Mouse (Mus musculus) neural tube, embryonic 10.5 days (tissue): ENCODE data around the gene Cd34.
A peak's percentile ranks its signal among the peaks of the same experiment; 100 is the strongest.

Source experiments
- DNase-seq: peaks from one replicate; pipeline ENCODE4 v3.0.0-alpha.2; 2017; ENCODE audit warnings: low spot score; ENCODE audit errors: extremely low spot score

Cd34 gene

DNA sequence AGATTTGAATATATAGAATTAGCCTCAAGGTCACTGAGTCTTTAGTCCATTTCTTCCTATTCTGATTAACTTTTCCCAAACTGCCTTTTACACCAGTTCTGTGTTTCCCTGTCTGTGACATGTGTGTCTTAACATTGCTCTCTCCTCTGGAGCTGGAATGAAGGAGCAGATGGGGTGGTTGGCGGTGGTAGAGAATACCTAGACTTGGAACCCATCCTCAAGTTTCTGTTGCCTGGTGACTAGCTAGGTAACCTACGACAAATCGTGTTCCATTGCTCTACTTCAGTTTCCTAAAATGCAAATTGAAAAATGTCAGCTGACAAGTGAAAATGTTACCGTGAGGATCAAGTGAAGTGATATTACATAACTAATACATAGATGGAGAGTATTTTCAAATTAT is 33.4 kb downstream of the Cd34 start:
- no peak for DNase-seq

DNA sequence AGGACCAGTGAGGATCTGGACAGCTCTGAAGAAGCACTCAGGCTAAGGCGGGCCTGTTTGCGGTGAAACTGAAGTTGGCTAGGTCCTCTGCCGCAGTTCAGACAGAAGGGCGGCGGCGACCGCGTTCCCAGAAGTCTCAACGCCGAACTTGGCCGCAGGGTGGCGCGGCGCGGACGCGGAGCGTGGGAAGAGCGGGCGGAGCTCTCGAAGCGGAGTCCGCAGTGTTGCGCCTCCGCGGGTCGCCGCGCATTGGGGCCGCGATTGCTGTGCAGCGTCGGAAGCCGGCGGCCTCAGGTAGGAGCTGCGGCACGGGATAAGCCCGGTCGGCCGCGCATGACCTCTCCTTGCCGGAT is 37.5 kb downstream of the Cd34 start:
- DNase-seq, result peak; percentile 91

DNA sequence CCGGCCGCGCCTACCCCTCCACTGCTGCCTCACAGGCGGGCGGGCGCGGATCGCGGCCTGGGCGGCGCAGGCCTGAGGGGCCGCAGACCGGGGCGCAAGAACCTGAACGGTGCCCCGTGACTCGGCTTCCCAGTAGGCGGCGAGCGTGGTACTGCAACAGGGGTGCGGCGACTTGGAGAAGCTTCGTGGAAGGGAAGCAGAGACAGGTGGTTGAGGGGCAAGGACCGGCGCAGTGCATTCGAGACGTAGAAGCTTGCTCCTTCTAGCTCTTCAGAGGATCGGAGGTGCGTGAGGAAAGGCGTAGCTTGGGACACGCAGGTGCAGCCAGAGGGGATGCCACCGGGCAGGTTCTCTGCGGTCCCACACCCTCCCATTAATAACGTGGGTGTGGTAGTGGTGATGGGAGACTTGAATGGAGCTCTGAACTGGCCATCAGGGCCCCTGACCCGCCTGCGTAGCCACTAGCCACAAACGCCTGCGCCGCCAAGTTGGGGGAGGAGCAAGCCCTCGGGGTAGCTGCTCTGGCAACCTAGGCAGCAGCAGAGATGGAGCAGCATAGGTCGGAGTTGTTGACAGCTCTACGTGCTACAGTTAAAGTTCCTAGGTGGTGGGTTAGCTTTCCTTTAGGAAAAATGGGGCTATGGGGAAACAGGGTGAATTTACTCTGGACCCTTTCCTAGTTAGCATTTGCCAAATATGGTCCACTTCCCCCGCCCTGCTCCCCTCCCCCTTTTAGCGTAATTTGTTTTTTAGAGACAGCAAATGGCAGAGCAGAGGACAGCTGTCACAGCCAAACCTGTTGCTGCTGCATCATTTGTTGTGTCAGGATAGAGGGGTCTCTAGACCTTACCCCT is 38.1 kb downstream of the Cd34 start:
- DNase-seq, result peak; percentile 75

DNA sequence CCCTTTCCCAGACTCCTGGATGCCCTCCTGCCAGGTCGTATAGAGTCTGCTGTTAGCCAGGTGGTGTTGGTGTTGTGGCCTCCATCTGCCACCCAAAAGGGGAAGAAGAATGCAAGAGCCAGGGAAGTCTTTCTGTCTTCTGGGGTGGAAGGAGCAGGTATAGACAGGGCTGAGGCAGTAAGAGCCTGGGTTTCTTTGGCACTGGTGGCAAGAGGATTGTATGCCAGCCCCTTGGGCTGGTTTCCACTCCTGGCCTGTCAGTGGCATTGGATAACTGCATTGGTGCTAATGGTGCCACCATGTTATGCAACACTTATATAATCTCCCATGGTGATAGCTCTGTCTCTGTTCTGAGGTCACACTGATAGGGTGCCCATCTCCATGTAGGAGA is 38.7 kb downstream of the Cd34 start:
- no peak for DNase-seq

DNA sequence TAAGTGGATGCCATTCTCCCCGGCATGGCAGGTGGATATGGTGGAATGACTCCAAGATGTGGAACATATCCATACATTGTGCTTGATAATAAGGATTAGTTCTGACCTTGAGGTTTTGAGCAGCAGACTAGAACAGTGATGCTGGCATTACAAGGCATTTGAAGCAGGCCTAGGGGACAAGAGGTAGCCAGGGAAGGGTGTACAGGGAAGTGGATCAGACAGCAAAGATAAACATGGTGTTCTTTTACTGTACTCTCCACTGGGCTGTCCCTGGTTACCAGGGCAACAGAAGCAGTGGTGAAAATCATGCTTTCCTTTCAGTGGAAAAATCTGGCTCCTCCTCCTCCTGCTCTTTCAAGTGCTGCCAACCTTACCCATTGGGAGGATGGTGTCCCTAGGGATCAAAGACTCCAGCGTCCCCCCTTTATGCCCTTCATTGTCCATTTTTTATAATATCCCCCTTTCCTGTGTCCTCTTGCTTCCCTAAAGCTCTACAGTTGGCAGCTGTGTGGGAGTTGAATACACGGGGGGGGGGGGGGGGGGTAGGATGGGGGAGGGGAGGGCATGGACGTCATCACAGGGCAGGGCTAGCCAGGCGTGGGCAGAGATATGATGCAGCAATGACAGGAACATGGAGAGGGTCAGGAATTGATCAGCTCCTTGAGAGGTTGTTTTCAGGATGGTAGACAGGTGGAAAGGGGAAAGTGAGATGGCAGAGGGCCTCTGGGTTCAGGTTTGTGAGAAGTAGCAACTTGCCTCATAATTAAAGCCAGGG is 39.5 kb downstream of the Cd34 start:
- DNase-seq, result no peak

DNA sequence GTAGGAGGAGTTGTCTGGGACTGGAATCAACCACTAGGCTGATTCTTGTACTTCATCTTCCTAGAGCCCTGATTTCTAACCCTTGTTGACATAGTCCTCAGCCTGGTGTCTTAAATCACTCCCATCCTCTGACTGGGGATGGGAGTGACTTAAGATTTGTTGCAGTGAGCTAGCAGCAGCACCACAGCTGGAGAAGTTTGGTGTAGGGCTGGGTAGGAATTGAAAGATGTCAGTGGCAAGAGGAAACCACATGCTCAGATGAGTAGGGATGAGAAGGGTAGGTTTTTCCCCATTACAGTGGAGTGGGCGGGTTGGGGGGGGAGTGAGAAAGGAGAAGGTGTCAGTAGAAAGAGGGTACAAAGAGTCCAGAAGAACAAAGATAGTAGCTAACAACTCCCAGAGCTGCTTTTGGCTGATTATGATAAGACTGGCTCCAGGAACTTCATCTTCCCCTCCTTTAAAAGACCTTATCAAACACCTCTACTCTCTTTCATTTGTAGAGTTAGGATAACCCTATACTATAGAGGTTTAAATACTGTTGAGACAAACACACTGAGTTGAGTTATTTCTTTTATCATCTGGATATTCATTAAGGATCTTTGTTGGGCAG is 42.3 kb downstream of the Cd34 start:
- DNase-seq, result no peak

DNA sequence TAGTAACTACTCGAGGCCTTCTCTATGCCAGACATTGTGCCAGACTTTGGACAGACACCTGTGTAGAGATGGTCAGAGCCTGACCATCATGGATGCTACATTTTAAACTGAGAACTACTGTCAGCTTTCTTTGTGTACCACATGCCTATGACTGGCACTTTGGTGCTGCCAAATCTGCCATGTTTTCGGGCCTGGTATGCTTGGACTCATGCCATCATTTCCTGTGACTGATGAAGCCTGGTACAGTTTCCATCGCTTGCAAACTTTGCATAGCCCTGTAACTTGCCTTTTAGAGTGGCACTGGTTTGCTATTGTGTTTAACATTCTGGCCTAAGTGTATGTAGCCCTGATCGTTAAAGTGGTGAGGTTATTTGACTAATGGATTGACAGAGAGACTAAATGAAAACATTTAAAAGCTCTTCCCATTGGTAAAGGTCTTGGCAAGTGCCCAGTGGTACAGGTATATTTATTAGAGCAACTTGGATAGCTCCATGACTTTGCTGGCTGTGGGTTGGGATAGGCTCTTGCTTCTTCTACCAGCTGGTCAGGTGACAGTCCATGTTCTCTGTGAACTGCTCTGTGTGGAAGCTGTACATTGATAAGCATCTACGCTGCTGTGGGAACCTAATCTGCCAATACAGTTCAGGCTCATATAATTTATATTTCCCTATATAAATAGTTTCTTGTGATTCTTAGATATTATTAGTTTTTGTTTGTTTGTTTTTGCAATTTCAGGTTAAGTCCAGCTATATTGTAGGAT is 44.5 kb downstream of the Cd34 start:
- no peak for DNase-seq

DNA sequence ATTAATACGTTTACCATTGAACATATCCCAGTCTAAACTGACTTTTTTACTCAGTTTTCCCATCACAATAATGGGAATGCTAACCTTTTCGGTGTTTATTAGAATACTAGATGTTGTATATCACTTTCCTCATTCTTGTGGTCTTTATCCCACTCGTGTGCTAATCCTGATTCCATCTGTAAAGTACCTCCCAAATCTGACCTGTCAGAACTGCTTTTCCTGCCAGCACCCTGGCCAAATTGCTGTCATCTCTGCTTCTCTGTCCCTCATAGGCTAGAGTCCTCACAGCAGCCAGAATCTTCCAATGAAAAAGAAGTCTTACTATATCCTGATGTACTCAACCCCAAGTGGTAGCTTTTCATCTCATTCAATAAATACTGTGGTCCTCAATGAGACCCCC is 46.3 kb downstream of the Cd34 start:
- no peak for DNase-seq

DNA sequence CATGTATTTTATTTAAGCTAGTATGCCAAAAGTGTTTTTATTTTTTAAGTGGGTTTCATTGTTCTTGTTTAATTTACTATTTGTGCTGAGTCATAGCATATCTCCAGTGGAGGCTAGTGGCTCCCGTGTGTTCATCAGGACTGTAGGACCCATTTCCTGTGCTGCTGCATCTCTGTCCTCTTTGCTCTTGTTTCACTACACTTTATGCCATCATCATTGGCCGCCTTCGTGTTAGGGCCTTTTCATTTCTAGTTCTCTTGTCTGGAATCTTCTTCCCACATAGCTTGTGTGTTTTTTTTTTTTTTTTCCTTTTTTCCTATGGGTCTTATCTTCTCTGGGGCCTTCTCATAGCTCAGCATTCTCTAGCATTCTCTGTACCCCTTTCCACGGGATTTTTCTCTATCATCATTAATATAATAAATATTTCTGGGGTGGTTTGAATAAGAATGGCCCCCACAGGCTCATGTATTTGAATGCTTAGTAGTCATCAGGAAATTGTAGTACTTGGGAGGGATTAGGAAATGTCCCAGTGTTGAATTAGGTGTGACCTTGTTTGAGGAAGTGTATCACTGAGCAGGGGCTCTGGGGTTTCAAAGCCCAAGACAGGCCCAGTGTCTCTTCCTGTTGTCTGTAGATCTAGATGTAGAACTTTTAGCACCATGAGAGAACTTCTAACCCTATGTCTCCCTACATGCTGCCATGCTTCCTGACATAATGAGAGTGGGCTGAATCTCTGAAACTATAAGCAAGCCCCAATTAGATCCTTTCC is 47.0 kb downstream of the Cd34 start:
- no peak for DNase-seq

DNA sequence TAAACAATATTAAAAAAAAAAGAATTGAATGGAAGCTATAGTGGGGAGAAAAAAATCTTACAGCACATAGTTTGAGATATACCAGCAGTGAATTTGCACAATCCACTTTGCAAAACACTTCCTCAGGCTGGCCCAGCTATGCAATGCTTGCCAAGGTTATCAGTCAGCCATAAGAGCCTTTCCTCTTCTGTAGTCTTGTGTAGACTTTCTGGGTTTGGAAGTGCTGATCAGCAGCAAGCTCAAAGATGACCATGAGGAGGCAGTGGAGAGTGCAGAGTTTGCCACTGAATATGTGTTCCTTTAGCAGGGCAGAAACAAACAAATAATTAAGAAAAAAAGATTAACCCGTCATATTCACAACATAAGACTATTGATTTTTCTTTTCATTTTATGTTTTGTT is 50.4 kb downstream of the Cd34 start:
- DNase-seq, result no peak

DNA sequence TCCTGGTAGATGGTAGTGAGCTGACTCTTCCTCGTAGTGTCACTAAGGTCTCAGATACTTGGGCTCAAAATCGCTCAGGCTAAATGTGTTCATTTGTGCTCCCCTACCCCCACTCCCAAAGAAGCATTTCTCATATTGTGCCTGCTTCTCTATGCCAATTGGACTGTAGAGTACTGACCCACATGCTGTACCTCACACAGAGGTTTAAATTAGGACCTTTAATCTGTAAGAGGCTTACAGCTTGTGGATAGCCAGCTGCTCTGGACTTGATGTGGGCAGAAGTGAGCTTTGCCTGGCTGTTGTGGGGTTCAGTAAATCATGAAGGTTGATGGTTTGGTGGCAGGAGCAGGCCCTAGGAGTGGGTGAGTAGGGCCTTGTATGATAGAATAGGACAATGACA is 52.4 kb downstream of the Cd34 start:
- no peak for DNase-seq

DNA sequence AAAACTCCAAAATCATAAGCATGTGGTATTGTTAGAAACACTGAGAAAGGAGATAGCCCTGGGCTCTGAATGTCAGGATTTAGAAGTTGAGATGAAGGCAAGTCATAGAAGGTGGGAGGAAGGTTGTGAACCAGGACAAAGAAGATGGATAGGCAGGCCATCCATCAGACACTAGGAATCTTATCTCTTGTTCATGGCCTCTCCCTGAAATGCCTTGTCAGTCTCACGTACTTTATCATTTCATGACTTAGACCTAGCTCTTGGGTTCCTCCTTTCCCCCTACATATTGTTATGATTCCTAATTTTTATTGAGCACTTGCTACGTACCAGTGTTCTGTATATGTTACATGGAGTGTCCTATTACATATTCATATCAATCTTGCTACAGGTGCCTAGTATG is 53.0 kb downstream of the Cd34 start:
- DNase-seq, result no peak

DNA sequence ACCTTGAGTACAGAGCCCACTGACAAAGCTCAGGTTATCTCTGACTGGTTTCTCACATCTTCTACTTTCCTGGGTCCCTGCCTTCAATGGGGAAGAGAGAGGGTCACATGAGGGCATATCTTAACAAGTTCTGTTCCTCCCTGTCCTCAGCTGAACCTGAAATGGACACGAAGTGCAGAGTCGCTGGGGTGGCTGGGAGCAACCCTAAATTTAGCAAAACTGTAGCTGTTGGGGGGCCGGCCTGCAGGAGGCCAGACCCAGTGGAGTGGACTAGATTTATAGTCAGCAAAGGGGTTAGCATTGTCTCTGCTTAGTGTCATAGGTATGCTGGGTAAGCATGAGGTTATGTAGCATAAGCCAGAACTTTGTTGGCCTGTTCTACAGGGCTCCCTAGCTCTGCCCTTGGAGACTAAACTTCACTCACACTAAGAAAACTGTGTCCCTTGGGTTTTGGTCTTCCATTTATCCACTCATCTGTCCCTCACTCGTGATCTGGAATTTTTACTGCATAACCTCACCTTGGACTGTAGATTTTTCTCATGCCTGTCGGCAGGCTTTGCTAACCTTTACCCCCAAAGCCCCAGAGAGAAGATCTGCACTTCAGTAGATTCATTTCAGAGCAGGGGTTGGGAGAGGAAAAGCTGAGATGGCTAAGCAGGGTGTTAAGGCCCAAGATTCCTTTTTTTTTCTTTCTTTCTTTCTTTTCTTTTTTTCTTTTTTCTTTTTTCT is 54.1 kb downstream of the Cd34 start:
- DNase-seq, result no peak

DNA sequence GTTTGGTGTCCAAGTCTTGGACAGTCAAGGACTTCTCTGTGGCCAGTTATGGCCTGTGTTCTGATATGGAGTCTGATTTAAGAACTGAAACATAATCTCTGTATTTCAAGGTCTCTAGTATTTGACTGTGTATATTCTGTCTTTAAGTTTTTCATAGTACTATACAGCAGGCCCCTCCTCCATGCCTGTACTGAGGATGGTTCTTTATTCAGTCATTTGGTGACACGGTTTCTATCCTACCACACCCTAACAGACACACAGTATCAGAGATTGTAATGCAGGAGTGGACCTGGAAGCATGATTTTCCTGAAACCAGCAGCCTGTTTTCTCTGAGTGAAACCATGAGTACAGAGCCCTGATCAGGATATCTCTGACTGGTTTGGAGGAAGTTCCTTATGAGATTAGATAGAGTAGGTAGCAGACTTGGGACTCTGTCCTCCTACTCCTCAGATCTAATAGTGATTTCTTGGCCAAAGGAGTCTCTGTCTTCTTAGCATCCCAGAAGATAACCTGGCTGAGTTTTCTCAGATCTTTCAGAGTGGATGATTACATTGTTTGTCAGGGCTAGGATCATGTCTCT is 54.9 kb downstream of the Cd34 start:
- no peak for DNase-seq

DNA sequence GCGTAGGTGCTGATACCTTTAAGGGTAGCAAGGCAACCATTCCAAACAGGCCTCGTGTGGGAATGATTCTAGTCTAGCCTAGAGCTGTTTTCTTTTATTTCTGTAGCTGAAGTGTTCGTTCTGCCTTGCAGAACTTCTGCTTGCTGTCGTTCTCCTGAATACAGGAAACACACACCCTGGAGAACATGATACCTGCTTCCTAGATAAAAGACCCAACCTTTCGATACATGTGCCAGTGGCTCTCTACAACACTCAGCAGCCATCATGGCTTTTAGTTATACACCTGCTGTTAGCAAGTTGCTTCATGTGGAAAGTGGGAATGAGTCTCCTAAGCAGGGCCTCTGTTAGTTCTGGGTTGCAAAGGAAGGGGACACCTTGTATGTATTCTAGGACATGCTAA is 55.6 kb downstream of the Cd34 start:
- DNase-seq, result no peak

DNA sequence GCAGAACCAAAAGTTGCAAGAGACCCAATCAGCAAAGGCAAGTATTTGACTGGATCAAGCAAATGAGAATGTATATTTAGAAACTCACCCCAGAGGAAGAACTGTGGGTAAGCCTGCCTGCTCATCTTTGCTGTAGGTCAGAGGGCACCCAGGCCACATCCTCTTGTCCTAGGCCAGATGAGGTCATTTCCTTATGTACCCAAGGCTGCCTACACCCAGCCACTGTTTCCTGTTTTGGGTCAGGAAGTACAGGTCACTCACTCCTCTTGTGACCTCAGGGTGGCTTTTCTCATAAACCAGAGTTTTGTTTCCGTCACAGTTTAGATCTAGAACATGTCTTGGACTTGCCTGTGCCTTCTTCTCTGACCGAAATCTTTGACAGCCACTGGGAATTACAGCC is 56.6 kb downstream of the Cd34 start:
- no peak for DNase-seq

DNA sequence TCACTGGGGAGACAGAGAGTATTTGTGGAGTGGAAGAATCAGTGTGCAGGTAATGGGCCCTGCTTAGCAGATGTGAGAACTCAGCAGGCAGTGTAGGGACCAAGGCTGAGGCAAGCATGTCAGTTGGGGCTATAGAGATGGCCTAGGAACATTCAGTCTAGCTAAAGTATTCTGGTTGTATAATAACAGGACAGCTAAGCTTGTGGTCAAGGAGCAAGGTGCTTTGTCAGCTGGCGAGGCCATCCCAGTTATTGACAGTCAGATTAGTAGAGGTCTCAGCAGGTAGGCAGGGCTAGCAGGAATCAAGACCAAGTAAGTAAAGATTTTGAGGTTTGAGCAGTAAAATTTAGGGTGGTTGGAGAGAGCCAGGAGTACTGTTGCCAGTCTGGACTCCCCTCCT is 59.8 kb downstream of the Cd34 start:
- no peak for DNase-seq

DNA sequence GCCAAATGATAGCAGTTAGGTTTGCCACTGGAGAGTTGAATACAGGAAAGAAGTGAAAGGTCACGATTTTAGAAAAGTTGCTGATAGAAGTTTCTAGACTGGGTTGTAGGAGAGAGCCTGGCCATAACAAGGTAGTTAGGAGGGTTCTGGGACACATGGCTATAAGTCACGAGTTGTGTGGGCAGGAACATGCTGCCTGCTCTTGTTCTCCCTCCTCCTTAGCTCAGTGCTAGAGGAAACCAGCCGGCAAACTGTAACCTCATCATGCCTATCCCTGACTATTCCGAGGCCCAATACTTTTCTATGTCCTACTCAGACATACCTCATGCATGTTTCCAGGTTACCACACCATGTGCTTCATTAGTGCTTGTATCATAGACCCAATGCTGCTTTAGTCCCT is 64.7 kb downstream of the Cd34 start:
- no peak for DNase-seq

DNA sequence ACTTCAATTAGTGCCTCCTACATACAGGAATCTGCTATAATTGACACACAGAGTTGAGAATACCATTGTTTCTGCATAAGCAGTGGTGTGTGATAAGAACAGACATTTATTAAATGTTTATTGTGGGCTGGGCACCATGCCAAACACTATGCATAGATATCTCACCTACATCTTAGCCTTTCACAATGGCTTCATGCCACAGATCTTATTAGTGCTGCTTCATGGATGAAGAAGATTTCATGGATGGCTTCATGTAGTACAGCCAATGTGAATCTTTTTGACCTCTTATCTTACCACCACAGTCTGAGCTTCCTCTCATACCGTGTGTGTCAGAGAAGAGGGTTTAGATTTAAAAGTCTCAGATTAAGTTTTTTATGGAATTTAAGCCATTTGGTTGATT is 65.6 kb downstream of the Cd34 start:
- no peak for DNase-seq

DNA sequence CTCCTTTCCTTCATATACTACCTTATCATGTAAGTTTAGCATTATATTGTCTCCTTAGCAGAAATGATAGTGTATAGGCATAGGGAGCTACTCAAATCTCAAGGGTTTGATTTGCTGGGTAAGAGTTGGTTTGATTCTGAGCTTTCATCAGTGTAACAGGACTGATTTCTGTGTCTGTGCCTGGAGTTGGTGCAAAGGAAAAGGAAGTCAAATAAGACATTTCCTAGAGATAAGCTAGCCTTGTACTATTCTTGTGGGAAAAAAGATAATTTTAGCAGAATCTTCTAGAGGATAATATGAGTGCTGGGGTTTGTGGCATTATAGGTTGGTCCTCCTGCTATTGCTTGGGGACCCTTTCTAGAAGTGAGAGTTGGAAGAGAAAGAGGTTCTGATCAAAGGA is 67.6 kb downstream of the Cd34 start:
- DNase-seq, result no peak
